Mouse (Mus musculus) liver, embryonic 12.5 days (tissue): ENCODE data around the gene Timm13. TPM values are rescaled to one million over a fixed set of nuclear protein-coding genes. Genes with fewer than 3 reads are reported as not detected.
A peak's percentile ranks its signal among the peaks of the same experiment; 100 is the strongest.

Experiments
- ATAC-seq: fragments of 200-750 bp; cut with Nextera tagmentation; 2 replicates; pipeline ENCODE4 v1.8.0; 2017; ENCODE audit warnings: moderate number of reproducible peaks, mild to moderate bottlenecking, moderate library complexity
- H3K27ac ChIP-seq: fragments of 300-500 bp; sonication (generic); 2 replicates; pipeline ENCODE4 v1.5.1; 2016; ENCODE audit warnings: mild to moderate bottlenecking
- H3K27me3 ChIP-seq: fragments of 300-500 bp; sonication (generic); replicated peaks from 2 replicates; pipeline ENCODE4 v1.6.1; 2016; ENCODE audit warnings: mild to moderate bottlenecking, moderate library complexity
- H3K36me3 ChIP-seq: fragments of 300-500 bp; sonication (generic); 2 replicates; pipeline ENCODE4 v1.6.1; 2016; ENCODE audit warnings: mild to moderate bottlenecking, moderate library complexity
- H3K4me1 ChIP-seq: fragments of 300-500 bp; sonication (generic); 2 replicates; pipeline ENCODE4 v1.6.1; 2016
- H3K4me2 ChIP-seq: fragments of 300-500 bp; sonication (generic); 2 replicates; pipeline ENCODE4 v1.6.1; 2016; ENCODE audit warnings: mild to moderate bottlenecking, moderate library complexity
- H3K4me3 ChIP-seq: fragments of 300-500 bp; sonication (generic); 2 replicates; pipeline ENCODE4 v1.5.1; 2016; ENCODE audit warnings: mild to moderate bottlenecking, moderate library complexity
- H3K9ac ChIP-seq: fragments of 300-500 bp; sonication (generic); 2 replicates; pipeline ENCODE4 v1.6.1; 2016; ENCODE audit warnings: mild to moderate bottlenecking, moderate library complexity
- H3K9me3 ChIP-seq: fragments of 300-500 bp; sonication (generic); replicated peaks from 2 replicates; pipeline ENCODE4 v1.6.1; 2016; ENCODE audit warnings: mild to moderate bottlenecking, moderate library complexity
- WGBS: fragments of 180-500 bp; shearing (Covaris S2); methylation state at CpG from one replicate; pipeline ENCODE4 v1.1.7; 2016; ENCODE audit not compliant: insufficient replicate concordance; 5-methylcytosine and 5-hydroxymethylcytosine counted together
- polyA plus RNA-seq: library from polyadenylated mRNA; unstranded; fragments of >200 nt; fragmentation: Nextera tagmentation; extraction: Ambion mirVana; gene quantifications from 2 replicates; pipeline ENCODE4 v1.2.1, GENCODE M21; 2016

Timm13 gene
- polyA plus RNA-seq, 1 experiment from 2014 or later: 301 TPM

DNA sequence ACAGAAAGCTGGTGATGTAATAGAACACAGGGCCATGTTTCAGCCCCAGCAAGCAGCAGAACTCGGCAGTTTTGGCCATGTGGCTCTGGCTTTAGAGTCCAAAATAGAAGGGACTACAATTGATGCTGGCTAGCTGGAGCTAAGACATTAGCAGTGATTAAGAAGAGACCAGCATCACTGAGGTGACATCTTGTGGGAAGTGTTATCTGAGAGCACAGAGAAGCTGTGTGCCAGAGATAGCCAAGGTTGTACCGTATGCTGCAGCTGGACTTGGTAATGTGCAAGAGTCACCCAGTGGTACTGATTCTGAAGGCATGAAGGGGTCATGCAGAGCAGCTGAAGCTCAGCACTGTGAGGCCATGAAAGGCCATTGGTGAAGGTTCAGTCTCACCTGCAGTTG lies 14.5 kb upstream of the Timm13 start:
- H3K4me1 ChIP-seq: peaks cover 47% of the 10 kb centered on the region
- no peak for ATAC-seq
- no peak overlapping the region for H3K4me2 ChIP-seq
- H3K4me3 ChIP-seq: no peak overlapping the region
- H3K27me3 ChIP-seq: peaks cover 19% of the 10 kb centered on the region; the same call in 1 of the 2 replicates
- 20% methylated on average over 2 of the region's 2 CpGs for WGBS
- H3K9me3 ChIP-seq: no peaks in the 10 kb centered on the region
- no peak overlapping the region for H3K9ac ChIP-seq
- H3K36me3 ChIP-seq: peaks cover 44% of the 10 kb centered on the region
- no peak overlapping the region for H3K27ac ChIP-seq

DNA sequence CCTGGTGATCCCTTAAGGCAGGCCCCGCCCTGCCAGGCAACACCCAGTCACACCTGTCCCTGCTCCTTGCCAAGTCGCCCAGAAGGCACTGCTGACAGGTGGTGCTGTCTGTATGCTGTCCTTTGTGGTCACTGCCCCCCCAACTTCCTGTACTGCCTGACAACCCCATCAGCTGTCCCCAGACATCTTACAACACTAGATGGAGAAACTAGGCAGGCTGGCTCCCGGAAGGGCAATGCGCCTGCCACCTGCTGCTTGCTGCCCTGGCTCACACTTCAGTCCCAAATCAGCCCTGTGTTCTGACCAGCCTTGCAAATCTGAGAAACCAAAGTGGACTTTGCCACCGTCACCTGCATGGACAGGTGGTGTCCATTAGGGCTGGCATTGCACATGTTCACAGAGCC lies 13.5 kb upstream of the Timm13 start:
- H3K36me3 ChIP-seq: peaks cover 54% of the 10 kb centered on the region
- H3K9me3 ChIP-seq: no peaks in the 10 kb centered on the region
- ATAC-seq: no peak
- no peak overlapping the region for H3K4me3 ChIP-seq
- no peak overlapping the region for H3K4me2 ChIP-seq
- 79% methylated on average over 5 of the region's 5 CpGs for WGBS
- H3K27me3 ChIP-seq: peaks cover 16% of the 10 kb centered on the region; the same call in 1 of the 2 replicates
- no peak overlapping the region for H3K9ac ChIP-seq
- H3K27ac ChIP-seq: no peak overlapping the region
- peaks cover 47% of the 10 kb centered on the region for H3K4me1 ChIP-seq

DNA sequence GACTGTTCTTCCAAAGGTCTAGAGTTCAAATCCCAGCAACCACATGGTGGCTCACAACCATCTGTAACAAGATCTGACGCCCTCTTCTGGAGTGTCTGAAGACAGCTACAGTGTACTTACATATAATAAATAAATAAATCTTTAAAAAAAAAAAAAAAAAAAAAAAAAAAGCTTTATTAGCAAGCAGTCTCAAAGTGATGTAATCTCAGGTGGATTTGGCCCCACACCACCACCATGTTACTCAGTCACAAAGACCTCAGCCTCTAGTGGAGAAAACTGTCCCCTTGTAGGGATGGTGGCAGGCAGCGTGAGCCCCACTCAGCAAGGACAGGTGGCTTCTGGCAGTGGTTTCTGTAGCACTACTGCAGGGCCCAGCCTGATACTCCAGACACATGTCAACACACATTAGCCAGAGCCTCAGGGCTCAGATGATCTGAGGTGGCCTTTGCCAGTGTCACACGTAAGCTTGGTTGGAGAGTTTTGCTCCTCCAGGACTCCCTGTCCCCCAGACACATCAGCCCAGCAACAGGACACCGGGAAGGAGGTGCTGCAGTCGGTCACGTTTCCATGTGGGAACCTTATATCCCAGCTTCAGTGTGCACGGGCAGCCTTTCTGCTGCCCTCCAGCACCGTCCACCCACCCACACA lies 12.7 kb upstream of the Timm13 start:
- Histone ChIP-seq H3K4me3 (no peak overlapping the region), H3K27me3 (peaks cover 8% of the 10 kb centered on the region; the same call in 1 of the 2 replicates), H3K36me3 (peaks cover 62% of the 10 kb centered on the region), H3K4me2 (no peak overlapping the region), H3K9ac (no peak overlapping the region), H3K27ac (no peak overlapping the region), H3K4me1 (peaks cover 45% of the 10 kb centered on the region), H3K9me3 (no peaks in the 10 kb centered on the region)
- ATAC-seq: no peak
- WGBS: 84% methylated on average over 7 of the region's 8 CpGs

DNA sequence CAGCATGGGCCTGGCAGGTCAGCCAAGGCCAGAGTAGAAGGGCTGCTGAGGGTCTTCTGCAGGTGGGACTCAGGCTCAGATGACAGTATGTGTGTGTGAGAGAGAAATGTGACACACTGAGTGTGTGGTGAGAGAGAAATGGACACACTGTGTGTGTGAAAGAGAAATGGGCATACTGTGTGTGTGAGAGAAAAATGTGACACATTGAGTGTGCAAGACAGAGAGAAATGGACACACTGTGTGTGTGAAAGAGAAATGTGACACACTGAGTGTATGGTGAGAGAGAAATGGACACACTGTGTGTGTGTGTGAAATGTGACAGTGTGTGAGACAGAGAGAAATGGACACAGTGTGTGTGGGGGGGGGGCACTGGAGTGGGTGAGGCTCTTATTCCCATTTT lies 11.1 kb upstream of the Timm13 start:
- no peak overlapping the region for H3K4me2 ChIP-seq
- peaks cover 77% of the 10 kb centered on the region for H3K36me3 ChIP-seq
- H3K4me3 ChIP-seq: no peak overlapping the region
- no peak overlapping the region for H3K27ac ChIP-seq
- no peaks in the 10 kb centered on the region for H3K9me3 ChIP-seq
- no peak overlapping the region for H3K9ac ChIP-seq
- H3K4me1 ChIP-seq: peaks cover 32% of the 10 kb centered on the region
- no peak for ATAC-seq
- no peaks in the 10 kb centered on the region for H3K27me3 ChIP-seq

DNA sequence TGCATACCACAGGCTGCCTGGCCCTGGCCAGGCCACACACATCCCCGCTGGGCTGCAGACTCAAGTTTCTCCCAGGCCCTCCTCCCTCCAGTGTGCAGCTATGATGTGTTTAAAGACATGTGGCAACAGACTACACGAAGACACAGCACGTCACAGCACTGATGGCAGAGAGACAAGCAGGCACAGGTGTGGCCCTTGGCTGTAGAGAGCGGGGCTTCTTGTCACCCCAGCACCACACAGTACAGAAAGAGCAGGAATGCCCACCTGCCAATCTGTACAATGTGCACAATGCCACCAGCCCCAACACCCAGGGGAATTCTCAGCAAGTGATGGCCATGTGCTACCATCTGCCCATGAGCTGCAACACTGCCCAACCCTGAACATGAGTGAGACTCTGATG lies 10.6 kb upstream of the Timm13 start:
- no peaks in the 10 kb centered on the region for H3K9me3 ChIP-seq
- WGBS: 76% methylated on average over 4 of the region's 4 CpGs
- H3K27ac ChIP-seq: no peak overlapping the region
- H3K4me2 ChIP-seq: no peak overlapping the region
- no peak overlapping the region for H3K4me3 ChIP-seq
- no peak overlapping the region for H3K9ac ChIP-seq
- H3K27me3 ChIP-seq: no peaks in the 10 kb centered on the region
- H3K4me1 ChIP-seq: peaks cover 27% of the 10 kb centered on the region
- no peak for ATAC-seq
- peaks cover 80% of the 10 kb centered on the region for H3K36me3 ChIP-seq

DNA sequence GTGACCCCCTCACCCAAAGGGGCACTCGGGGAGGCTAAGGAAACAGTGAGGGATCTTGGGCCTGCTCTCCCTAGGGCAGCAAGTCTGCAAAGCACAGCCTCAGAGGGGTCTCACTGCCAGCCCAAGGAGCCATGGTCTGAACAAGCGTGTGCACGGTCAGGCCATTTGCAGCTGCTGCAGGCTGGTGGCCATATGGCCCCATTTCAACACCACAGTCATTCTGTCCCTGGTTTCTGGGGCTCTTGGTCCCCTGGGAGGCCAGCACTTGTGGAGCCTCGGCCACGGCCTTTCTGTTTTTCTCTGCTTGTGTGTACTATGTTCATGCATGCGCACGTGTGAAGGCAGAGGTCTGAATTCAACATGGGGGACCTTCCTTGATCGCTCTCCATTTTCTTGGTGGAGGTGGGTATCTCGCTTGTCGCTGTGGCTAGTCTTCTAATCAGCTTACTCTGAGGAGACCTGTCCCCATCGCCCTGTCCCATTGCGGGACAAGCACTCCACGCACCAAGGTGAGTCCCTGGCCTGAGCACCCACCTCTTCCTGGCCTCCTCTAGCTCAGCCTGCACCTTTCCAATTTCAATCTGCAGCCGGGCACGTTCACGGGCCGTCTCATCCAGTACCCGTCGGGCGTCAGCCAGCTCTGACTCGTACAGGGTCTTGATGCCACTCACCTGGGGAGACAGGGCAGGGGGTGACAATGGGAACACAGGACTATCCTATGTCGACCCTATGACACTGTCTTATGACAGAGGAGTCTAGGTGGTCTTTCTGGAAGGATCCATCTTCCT lies 8.8 kb upstream of the Timm13 start:
- no peak overlapping the region for H3K27ac ChIP-seq
- no peak for ATAC-seq
- peaks cover 94% of the 10 kb centered on the region for H3K36me3 ChIP-seq
- no peak overlapping the region for H3K4me2 ChIP-seq
- no peaks in the 10 kb centered on the region for H3K27me3 ChIP-seq
- no peak overlapping the region for H3K9ac ChIP-seq
- H3K4me1 ChIP-seq: peaks cover 9% of the 10 kb centered on the region
- H3K9me3 ChIP-seq: no peaks in the 10 kb centered on the region
- H3K4me3 ChIP-seq: no peak overlapping the region
- 84% methylated on average over 22 of the region's 22 CpGs for WGBS

DNA sequence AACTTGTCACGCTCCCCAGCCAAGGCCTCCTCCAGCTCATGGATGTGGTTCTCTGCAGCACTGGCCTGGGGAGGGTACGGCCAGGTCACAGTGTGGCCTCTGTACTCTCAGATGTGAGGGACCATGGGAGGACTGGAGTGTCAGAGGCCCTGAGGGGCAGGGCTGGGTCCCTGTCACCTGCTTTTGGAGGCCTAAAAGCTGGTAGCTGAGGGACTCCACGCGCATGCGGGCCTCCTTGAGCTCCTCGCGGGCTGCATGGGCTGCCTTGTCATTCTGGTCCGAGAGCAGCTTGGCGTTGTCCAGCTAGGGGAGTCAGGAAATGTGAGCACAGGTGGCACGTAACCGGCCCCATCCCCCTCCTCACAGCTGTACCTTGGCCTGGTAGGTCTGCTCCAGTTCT lies 3.9 kb upstream of the Timm13 start:
- H3K9ac ChIP-seq: no peak overlapping the region
- H3K9me3 ChIP-seq: no peaks in the 10 kb centered on the region
- 90% methylated on average over 11 of the region's 11 CpGs for WGBS
- H3K27me3 ChIP-seq: no peaks in the 10 kb centered on the region
- H3K27ac ChIP-seq: no peak overlapping the region
- peaks cover 11% of the 10 kb centered on the region for H3K4me1 ChIP-seq
- H3K36me3 ChIP-seq: peaks cover 76% of the 10 kb centered on the region
- ATAC-seq: no peak
- no peak overlapping the region for H3K4me2 ChIP-seq
- H3K4me3 ChIP-seq: no peak overlapping the region

DNA sequence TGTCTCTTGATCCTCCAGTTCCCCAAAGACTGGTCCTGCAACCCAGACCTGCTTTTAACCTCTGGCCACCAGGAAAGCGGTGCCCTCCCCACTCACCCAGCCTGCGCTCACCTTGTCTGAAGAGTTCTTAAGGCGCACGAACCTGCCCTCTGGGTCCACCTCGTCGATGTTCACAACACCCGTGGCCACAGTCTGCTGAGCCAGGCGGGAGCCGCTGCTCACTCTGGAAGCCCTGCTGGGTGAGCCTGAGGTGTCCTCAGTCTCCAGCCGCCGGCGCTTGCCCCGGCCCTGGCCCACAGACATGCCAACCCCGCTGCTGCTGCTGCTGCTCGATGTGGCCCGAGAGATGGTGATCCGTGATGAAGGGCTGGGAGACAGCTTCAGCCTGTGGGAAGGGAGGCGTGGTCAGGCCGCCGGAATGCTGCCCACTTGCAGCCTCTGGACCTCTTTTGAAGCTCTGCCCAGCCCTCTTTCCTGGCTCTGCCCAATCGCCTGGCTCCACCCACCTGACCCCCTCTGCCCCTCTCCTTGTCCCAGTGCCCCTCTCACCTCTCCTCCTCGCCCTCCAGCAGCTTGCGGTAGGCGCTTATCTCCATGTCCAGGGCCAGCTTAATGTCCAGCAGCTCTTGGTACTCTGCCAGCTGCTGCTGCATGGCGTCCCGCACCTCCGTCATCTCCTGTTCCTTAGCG lies 3.4 kb upstream of the Timm13 start:
- Histone ChIP-seq H3K36me3 (peaks cover 75% of the 10 kb centered on the region), H3K27me3 (no peaks in the 10 kb centered on the region), H3K27ac (no peak overlapping the region), H3K9me3 (no peaks in the 10 kb centered on the region), H3K4me1 (peaks cover 16% of the 10 kb centered on the region), H3K4me2 (no peak overlapping the region), H3K9ac (no peak overlapping the region), H3K4me3 (no peak overlapping the region)
- 81% methylated on average over 28 of the region's 28 CpGs for WGBS
- no peak for ATAC-seq

DNA sequence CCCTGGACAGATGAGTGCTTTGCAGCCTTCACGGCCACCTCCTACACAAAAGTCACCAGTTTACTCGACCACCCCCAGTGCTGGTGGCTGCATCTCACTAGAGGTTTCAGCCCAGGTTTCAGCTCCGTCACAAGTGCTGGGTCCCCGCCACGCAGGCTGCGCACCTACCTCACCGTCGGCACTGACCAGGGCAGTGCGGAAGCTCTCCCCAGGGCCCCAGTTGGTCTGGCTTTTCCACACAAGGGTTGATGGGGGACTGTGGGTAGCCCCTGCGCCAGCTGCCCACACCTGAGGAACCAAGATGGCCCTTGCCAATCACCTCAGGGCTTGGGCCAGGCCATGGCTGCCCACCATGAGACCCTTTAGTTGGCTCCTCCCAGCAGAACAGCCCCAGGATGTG lies 2.5 kb upstream of the Timm13 start:
- H3K36me3 ChIP-seq: peaks cover 75% of the 10 kb centered on the region
- no peak overlapping the region for H3K4me3 ChIP-seq
- no peaks in the 10 kb centered on the region for H3K27me3 ChIP-seq
- no peak overlapping the region for H3K27ac ChIP-seq
- no peaks in the 10 kb centered on the region for H3K9me3 ChIP-seq
- 82% methylated on average over 10 of the region's 10 CpGs for WGBS
- ATAC-seq: no peak
- peaks cover 25% of the 10 kb centered on the region for H3K4me1 ChIP-seq
- no peak overlapping the region for H3K4me2 ChIP-seq
- H3K9ac ChIP-seq: no peak overlapping the region

DNA sequence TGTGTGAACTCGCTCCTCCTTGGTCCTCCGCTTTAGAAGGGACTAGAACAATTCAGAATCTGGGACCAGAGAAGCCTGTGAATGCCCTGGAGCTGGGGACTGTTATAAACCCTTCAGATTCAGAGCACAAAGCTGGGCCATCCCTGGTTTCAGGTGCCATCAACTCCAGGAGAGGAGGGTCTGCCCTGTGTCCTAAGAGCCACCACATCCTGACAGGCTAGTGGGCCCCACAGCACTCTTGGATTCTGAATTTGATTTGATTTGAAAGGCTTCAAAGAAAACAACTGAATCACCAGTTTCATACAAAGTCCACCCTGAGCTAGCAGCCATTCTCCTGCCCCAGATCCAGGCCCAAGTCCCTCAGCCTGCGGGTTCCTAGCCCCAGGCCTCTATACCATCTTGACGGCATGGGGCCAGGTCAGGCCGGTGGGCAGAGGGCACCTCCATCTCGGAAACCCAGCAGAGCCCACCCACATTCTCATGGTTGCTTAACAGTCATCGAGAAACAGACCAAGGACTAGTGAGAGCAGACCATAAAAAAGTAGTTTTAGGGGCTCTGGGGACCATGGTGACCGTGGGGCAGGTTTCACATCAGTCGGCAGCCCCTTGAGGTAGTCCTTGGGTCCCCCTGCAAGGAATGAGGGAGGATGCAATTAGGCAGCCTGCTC lies 1.6 kb upstream of the Timm13 start:
- ATAC-seq: no peak
- WGBS: 84% methylated on average over 9 of the region's 9 CpGs
- Histone ChIP-seq H3K4me2 (no peak overlapping the region), H3K36me3 (peaks cover 74% of the 10 kb centered on the region), H3K9me3 (no peaks in the 10 kb centered on the region), H3K27ac (no peak overlapping the region), H3K4me1 (peaks cover 33% of the 10 kb centered on the region), H3K27me3 (no peaks in the 10 kb centered on the region), H3K9ac (no peak overlapping the region), H3K4me3 (no peak overlapping the region)

DNA sequence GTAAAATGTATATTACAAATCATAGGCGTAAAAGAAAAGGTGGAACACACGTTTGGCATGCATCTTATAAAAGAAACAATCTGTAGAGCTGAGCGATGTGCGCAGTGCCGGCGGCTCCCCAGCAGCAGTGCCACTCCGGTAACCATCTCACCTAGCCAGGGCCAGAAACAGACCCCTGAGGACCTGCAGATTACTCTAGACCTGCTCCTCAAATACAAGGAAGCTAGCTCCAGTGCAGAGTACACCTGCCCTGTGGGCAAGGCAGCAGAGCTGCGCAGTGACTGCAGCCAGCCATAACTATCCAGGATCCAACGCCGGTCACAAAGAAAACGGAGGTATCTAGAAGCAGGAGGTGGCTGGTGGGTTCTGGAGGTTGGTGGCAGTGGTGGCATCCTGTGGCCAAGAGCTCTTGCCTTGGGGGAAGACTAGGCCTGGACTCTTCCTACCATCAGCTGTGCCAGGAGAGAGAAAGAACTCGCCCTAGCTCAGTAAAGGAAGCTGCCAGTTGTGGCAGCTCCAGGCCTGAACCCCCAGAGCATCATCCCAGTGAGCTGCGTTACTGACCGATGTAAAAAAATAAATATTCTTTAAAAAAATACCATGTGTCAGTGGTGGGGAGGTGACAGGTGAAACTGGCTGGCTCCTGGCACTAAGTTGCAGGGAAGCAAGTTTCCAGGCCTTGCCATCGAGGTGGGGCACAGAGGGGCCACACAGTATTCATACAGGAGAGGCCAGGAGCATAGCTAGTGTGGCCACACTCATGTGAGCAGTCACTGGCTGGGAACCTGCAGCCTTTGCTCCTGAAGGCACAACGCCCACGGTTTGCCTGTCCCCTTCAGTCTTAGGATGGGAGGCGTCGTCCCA lies 872 bp upstream of the Timm13 start:
- 87% methylated on average over 19 of the region's 19 CpGs for WGBS
- H3K9me3 ChIP-seq: no peaks in the 10 kb centered on the region
- H3K4me3 ChIP-seq: peak overlapping the region; percentile 92
- peaks cover 69% of the 10 kb centered on the region for H3K36me3 ChIP-seq
- H3K4me2 ChIP-seq: peak overlapping the region; percentile 96
- H3K27me3 ChIP-seq: no peaks in the 10 kb centered on the region
- no peak for ATAC-seq
- peak overlapping the region; percentile 33; the same call in 1 of the 2 replicates for H3K9ac ChIP-seq
- H3K4me1 ChIP-seq: peaks cover 33% of the 10 kb centered on the region
- peak overlapping the region; percentile 90 for H3K27ac ChIP-seq
